Mouse (Mus musculus) myocyte (in vitro differentiated cells): ENCODE measurements around the gene Pagr1b. TPM values are rescaled to one million over a fixed set of nuclear protein-coding genes. Genes with fewer than 3 reads are reported as not detected.
A peak's percentile ranks its signal among the peaks of the same experiment; 100 is the strongest.

ENCODE experiments used
- H3K27me3 ChIP-seq: one replicate; pipeline ENCODE4 v1.6.1; 2011; ENCODE audit not compliant: control insufficient read depth, insufficient read depth, insufficient read length
- H3K36me3 ChIP-seq: one replicate; pipeline ENCODE4 v1.6.1; 2011; ENCODE audit not compliant: control insufficient read depth, insufficient read depth
- H3K4me2 ChIP-seq: one replicate; pipeline ENCODE4 v1.6.1; 2011; ENCODE audit warnings: low read depth, control low read depth
- H3K4me3 ChIP-seq: one replicate; pipeline ENCODE4 v1.5.1; 2011; ENCODE audit warnings: mild to moderate bottlenecking, control low read depth, moderate library complexity
- H3K79me2 ChIP-seq: one replicate; pipeline ENCODE4 v1.6.1; 2011; ENCODE audit not compliant: control insufficient read depth, insufficient read depth
- H3ac ChIP-seq: one replicate; pipeline ENCODE4 v1.6.1; 2011; ENCODE audit not compliant: control insufficient read depth, insufficient read length
- CEBPB ChIP-seq: IDR thresholded peaks from 2 replicates; pipeline ENCODE4 v1.6.1; 2011; ENCODE audit warnings: mild to moderate bottlenecking, moderate library complexity; ENCODE audit not compliant: poor library complexity, insufficient read depth, severe bottlenecking
- MAX ChIP-seq: IDR thresholded peaks from one replicate; pipeline ENCODE4 v1.6.1; 2011; ENCODE audit warnings: low read depth, mild to moderate bottlenecking, control low read depth
- MYOD1 ChIP-seq, 3 experiments: IDR thresholded peaks; one replicate each; pipeline ENCODE4 v1.6.1; 2011; ENCODE audit warnings: control low read depth in 2 of 3, low read depth in 2 of 3, mild to moderate bottlenecking in 2 of 3, moderate library complexity in 1 of 3; ENCODE audit not compliant: insufficient read length in 2 of 3, control insufficient read depth in 1 of 3
- MYOG ChIP-seq, 3 experiments: IDR thresholded peaks; one replicate each; pipeline ENCODE4 v1.6.1; 2011; ENCODE audit warnings: control low read depth in 2 of 3, low read depth in 2 of 3, mild to moderate bottlenecking in 2 of 3; ENCODE audit not compliant: insufficient read length in 2 of 3, control insufficient read depth in 1 of 3, insufficient read depth in 1 of 3
- POLR2A ChIP-seq: IDR thresholded peaks from one replicate; pipeline ENCODE4 v1.6.1; 2011; ENCODE audit warnings: low read depth, mild to moderate bottlenecking, control low read depth, moderate library complexity; ENCODE audit not compliant: insufficient read length
- POLR2AphosphoS2 ChIP-seq: IDR thresholded peaks from one replicate; pipeline ENCODE4 v1.6.1; 2011; ENCODE audit warnings: low read depth, control low read depth; ENCODE audit not compliant: insufficient read length
- SRF ChIP-seq: IDR thresholded peaks from one replicate; pipeline ENCODE4 v1.6.1; 2011; ENCODE audit warnings: low read depth; ENCODE audit not compliant: control insufficient read depth, insufficient read length
- TCF3 ChIP-seq: IDR thresholded peaks from one replicate; pipeline ENCODE4 v1.6.1; 2011; ENCODE audit warnings: low read depth, control low read depth; ENCODE audit not compliant: insufficient read length
- USF1 ChIP-seq: IDR thresholded peaks from one replicate; pipeline ENCODE4 v1.6.1; 2011; ENCODE audit warnings: low read depth, mild to moderate bottlenecking, control low read depth, moderate library complexity
- polyA plus RNA-seq: library from polyadenylated mRNA; unstranded; fragments of >200 nt; fragmentation: generic; extraction: Trizol; gene quantifications from one replicate; pipeline ENCODE4 v1.2.1, GENCODE M21; 2012; ENCODE audit warnings: missing spikeins

Pagr1b gene
- polyA plus RNA-seq, 1 experiment = 0.95 TPM

DNA sequence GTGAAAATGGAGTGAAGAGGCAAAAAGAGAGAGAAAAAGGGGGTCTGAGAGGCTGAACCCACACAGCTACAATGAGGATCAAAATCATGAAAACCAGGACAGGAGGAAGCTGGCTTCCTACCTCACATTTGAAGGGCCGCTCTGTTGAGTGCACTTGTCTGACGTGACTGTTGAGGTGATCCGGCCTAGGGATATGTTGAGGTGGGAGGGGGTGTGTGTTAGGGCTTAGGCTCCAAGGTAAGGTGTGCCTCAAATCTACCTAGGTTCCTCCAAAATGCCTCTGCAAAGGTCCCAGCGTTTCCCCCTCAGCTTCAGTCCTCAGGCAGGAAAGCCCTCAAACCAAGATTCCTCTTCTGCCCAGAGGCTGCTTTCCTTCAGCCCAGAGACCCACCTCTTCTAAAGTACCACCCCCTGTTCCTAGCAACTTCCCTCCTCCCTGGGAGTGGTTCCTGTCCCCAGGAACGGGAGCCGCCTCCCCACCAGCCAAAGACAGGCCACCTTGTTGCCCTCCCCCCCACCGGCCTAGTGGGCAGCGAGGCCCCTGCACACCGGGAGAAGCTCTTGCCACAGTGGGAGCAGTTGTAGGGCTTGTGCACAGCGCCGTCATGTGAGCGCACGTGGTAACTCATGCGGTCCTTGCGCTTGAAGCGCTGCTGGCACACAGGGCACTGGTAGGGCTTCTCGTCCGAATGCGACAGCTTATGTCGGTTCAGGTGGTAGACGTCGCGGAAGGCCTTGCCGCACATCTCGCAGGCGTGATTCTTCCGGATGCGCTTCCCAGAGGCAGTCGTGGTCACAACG is 8.7 kb upstream of the Pagr1b start:
- Histone ChIP-seq H3K36me3 (peaks cover 19% of the 10 kb centered on the region), H3ac (peak overlapping the region; percentile 88), H3K4me3 (peak overlapping the region; percentile 67), H3K4me2 (peak overlapping the region; percentile 99), H3K27me3 (no peaks in the 10 kb centered on the region), H3K79me2 (peaks cover 20% of the 10 kb centered on the region)
- TF ChIP-seq MYOG (IDR thresholded peaks at IDR 0.05; ENCODE audit: control insufficient read depth in 1 of 3, insufficient read depth in 1 of 3, insufficient read length in 2 of 3, low read depth in 2 of 3) (peak in 1 of 3 experiments; percentile 71), POLR2AphosphoS2 (peak; percentile 80), MYOD1 (IDR thresholded peaks at IDR 0.05; ENCODE audit: control insufficient read depth in 1 of 3, insufficient read length in 2 of 3, low read depth in 2 of 3) (peak in 2 of 3 experiments; percentile 35 to 52), TCF3 (no peak), CEBPB (no peak), POLR2A (peak; percentile 78), USF1 (peak; percentile 14), MAX (peak; percentile 88)

DNA sequence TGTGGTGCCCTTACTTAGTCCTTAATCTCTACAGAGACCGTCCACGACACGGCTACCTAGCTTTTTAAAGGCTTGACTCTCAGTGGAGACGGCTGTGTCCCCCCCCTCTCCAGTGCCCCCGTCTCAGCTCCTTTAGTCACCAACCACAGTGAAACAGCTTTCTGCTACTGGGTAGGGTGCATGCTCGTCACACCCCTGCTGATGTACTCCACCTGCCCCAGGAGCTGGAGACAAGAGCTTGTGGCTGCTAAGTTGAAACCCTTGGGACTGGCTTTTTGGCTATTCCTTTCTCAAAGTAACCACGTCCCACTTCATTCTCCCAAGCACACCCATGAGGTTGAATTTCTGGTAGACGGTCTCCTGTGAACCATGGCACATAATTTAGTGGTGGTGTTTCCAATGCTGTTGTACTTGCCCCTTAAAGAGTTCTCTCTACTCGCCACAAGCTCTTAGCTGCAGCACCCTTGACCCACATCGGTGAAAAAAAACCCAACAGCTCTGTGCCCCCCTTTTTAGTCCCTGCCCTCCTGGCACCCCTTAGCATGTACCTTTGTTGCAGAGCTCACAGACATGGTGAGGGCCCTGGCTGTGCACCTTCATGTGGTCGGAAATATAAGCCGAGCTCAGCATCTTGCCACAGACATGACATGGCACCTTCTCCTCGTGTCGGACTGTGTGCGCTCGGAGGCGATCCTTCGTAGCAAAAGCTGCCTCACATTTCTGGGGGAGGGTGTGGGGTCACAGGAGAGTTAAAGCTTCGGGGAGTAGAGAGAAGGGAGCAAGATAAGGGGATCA is 7.8 kb upstream of the Pagr1b start:
- TF ChIP-seq USF1 (no peak), POLR2AphosphoS2 (peak; percentile 61), MAX (no peak), MYOD1 (IDR thresholded peaks at IDR 0.05; ENCODE audit: control insufficient read depth in 1 of 3, insufficient read length in 2 of 3, low read depth in 2 of 3) (no peak)
- peak overlapping the region; percentile 88 for H3ac ChIP-seq
- H3K4me2 ChIP-seq = peak overlapping the region; percentile 99
- H3K79me2 ChIP-seq = peaks cover 20% of the 10 kb centered on the region
- no peaks in the 10 kb centered on the region for H3K27me3 ChIP-seq
- peak overlapping the region; percentile 67 for H3K4me3 ChIP-seq
- peaks cover 15% of the 10 kb centered on the region for H3K36me3 ChIP-seq

DNA sequence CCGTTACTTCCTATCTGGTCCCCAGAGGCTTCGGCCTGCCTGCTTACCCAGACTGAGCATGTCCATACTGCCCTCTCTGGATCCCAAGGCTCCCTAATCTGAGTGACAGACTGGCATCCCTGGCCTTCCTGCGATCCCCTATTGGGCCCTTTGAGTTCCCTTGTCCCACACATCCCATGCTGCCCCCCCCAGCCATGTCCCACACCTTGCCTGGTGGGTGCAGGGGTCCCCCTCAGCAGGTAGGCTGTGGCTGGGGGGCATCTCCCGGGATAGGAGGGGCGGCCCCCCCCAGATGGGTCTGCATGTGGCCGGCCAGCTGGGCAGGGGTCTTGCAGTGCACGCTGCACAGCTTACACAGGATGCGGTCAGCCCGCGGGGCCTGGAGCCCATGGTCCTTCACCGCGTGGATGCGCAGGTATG is 7.0 kb upstream of the Pagr1b start:
- Histone ChIP-seq H3K4me3 (peak overlapping the region; percentile 67), H3K4me2 (peak overlapping the region; percentile 12), H3K36me3 (peaks cover 11% of the 10 kb centered on the region), H3K79me2 (peaks cover 20% of the 10 kb centered on the region), H3K27me3 (no peaks in the 10 kb centered on the region), H3ac (no peak overlapping the region)
- TF ChIP-seq POLR2A (peak; percentile 33), SRF (no peak), POLR2AphosphoS2 (peak; percentile 22)

DNA sequence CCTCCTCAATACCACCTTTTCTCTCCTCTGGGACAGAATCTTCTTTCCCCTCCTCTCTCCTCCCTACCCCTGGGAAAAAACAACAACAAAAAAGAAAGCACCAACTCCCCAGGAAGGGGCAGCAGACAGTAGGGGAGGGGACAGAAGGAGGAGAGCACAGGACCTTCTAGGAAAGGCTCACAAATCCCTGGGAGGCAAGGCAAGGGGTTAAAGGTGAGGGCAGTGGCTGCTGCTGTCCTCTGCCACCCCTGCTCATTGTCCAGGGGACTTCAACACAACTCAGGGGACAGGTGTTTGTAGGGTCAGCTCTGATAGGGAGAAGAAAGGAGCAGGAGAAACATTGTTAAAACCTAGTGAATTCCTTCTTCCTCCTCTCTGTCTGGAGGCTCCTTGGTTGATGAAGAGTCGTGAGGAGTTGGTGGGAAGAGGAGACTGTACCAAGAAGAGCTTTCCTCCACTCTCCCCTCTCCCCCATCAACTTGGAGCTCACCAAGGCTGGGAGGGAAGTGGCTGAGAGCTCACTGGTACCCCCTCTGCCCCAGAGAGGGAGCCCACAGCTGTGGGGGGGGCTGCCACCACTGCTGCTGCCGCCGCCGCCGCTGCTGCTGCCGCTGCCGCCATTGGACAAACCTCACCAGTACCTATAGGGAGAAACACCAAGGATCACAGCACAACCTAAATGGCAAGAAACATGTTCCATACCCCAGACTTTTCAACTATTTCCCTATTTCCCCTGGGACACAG is 6.4 kb upstream of the Pagr1b start:
- H3K27me3 ChIP-seq = no peaks in the 10 kb centered on the region
- peaks cover 20% of the 10 kb centered on the region for H3K79me2 ChIP-seq
- H3ac ChIP-seq = no peak overlapping the region
- no peak for TF ChIP-seq MYOG (IDR thresholded peaks at IDR 0.05; ENCODE audit: control insufficient read depth in 1 of 3, insufficient read depth in 1 of 3, insufficient read length in 2 of 3, low read depth in 2 of 3)
- TF ChIP-seq POLR2A = no peak
- TF ChIP-seq MYOD1 (IDR thresholded peaks at IDR 0.05; ENCODE audit: control insufficient read depth in 1 of 3, insufficient read length in 2 of 3, low read depth in 2 of 3) = no peak
- TF ChIP-seq POLR2AphosphoS2 = no peak
- peaks cover 11% of the 10 kb centered on the region for H3K36me3 ChIP-seq
- H3K4me2 ChIP-seq = peak overlapping the region; percentile 12
- peak overlapping the region; percentile 67 for H3K4me3 ChIP-seq

DNA sequence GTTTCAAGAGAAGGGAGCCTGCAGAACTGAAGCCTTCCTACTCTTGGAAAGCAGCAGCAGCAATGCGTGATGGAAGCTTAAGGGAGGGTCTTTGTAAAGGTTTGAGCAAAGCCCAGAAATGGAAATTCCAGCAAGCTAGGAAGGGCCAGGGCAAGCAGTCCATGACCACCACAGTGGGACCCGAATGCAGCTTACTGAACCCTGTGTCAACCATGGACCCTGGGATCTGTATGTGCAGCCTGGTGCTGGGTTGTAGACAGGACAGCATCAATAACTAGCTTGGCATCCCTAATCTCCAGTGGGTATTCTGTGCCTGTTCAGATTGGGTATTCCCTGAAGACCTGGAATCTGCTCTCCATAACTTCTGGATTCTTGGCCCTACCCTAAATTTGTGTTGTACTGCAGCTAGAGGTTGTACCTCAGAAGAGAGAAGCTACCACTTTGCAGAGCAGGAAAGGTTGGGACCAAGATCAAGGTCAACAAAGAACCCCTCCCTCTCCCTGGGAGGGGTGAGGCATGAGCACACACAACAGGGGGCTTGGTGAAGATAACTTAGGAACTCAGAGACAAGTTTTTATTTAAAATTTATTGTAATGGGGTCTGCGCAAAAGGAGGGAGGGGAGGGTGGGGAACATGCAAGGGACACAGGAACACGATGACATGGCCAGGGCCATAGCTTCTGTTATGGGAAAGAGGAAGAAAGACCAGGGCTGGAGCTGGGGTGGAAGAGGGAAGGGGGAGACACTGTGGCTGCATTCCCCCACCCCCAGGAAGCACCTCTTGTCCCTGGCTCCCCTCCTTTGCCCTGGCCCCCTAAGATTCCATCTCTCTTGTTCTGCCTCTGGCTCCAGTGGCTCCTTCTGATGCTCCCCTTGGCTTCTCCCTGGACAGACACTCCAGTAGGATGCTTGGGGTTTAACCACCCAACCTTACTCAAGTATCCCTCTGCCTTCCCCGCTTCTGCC is 5.6 kb upstream of the Pagr1b start:
- Histone ChIP-seq H3ac (no peak overlapping the region), H3K4me3 (no peak overlapping the region), H3K79me2 (peaks cover 20% of the 10 kb centered on the region), H3K4me2 (no peak overlapping the region), H3K27me3 (no peaks in the 10 kb centered on the region), H3K36me3 (peaks cover 11% of the 10 kb centered on the region)
- TF ChIP-seq POLR2AphosphoS2 = peak; percentile 72
- TF ChIP-seq CEBPB = no peak
